Mouse (Mus musculus) liver, postnatal 0 days (tissue): ENCODE results near the gene Agmat. TPM values are rescaled to one million over a fixed set of nuclear protein-coding genes. Genes with fewer than 3 reads are reported as not detected.

Experiments
- ATAC-seq: fragments of 200-750 bp; cut with Nextera tagmentation; 2 replicates; pipeline ENCODE4 v1.8.0; 2017; ENCODE audit warnings: mild to moderate bottlenecking, moderate library complexity
- DNase-seq: peaks from one replicate; pipeline ENCODE4 v3.0.0-alpha.2; 2016
- H3K27ac ChIP-seq: fragments of 300-500 bp; sonication (generic); 2 replicates; pipeline ENCODE4 v1.5.1; 2014; ENCODE audit warnings: antibody characterized with exemption, moderate library complexity, mild to moderate bottlenecking, low read depth
- H3K27me3 ChIP-seq: fragments of 300-500 bp; sonication (generic); 2 replicates; pipeline ENCODE4 v1.6.1; 2014; ENCODE audit warnings: low read length, control low read depth, mixed read lengths; ENCODE audit not compliant: insufficient read depth
- H3K36me3 ChIP-seq: fragments of 300-500 bp; sonication (generic); replicated peaks from 2 replicates; pipeline ENCODE4 v1.6.1; 2014; ENCODE audit warnings: mild to moderate bottlenecking, control low read depth, low read length, moderate library complexity, mixed read lengths; ENCODE audit not compliant: insufficient read depth
- H3K4me1 ChIP-seq: fragments of 300-500 bp; sonication (generic); 2 replicates; pipeline ENCODE4 v1.6.1; 2014; ENCODE audit warnings: antibody characterized with exemption, mild to moderate bottlenecking, control low read depth; ENCODE audit not compliant: insufficient read depth
- H3K4me2 ChIP-seq: fragments of 300-500 bp; sonication (generic); 2 replicates; pipeline ENCODE4 v1.6.1; 2014; ENCODE audit warnings: low read depth, mild to moderate bottlenecking, low read length, moderate library complexity, mixed read lengths
- H3K4me3 ChIP-seq: fragments of 300-500 bp; sonication (generic); 2 replicates; pipeline ENCODE4 v1.5.1; 2014; ENCODE audit warnings: low read depth, low read length
- H3K9ac ChIP-seq: fragments of 300-500 bp; sonication (generic); replicated peaks from 2 replicates; pipeline ENCODE4 v1.6.1; 2014; ENCODE audit warnings: mild to moderate bottlenecking, moderate library complexity
- H3K9me3 ChIP-seq: fragments of 300-500 bp; sonication (generic); 2 replicates; pipeline ENCODE4 v1.6.1; 2016; ENCODE audit warnings: mild to moderate bottlenecking, control low read depth, low read length, mixed read lengths
- CTCF ChIP-seq: sonication (generic); IDR thresholded peaks from 2 replicates; pipeline ENCODE4 v1.5.1; 2016; ENCODE audit warnings: antibody characterized with exemption, low read depth
- EP300 ChIP-seq: IDR thresholded peaks from 2 replicates; pipeline ENCODE4 v1.6.1; 2016; ENCODE audit warnings: antibody characterized with exemption, low read depth, mild to moderate bottlenecking
- WGBS: fragments of 180-500 bp; shearing (Covaris S2); extraction: QIAGEN DNeasy Blood & Tissue Kit; methylation state at CpG from one replicate; pipeline ENCODE4 v1.1.7; 2014; ENCODE audit not compliant: insufficient replicate concordance; 5-methylcytosine and 5-hydroxymethylcytosine counted together
- polyA plus RNA-seq: library from polyadenylated mRNA; unstranded; fragments of >200 nt; fragmentation: Nextera tagmentation; extraction: Ambion mirVana; gene quantifications from 2 replicates; pipeline ENCODE4 v1.2.1, GENCODE M21; 2015

Agmat gene
- polyA plus RNA-seq, 1 experiment from 2014 or later, result 105 TPM

GRCm38 (mm10) chr4:141755375-141755930 lies 9.0 kb downstream of the Agmat start:
- Histone ChIP-seq H3K4me2 (no peak overlapping the region), H3K4me1 (peaks cover 27% of the 10 kb centered on the region), H3K4me3 (no peak overlapping the region), H3K36me3 (peaks cover 8% of the 10 kb centered on the region), H3K9me3 (no peaks in the 10 kb centered on the region), H3K27me3 (no peaks in the 10 kb centered on the region), H3K9ac (no peak overlapping the region), H3K27ac (no peak overlapping the region)
- ATAC-seq, result no peak
- no peak for DNase-seq
- WGBS, result 92% methylated on average over 19 of the region's 19 CpGs
- no peak for TF ChIP-seq CTCF
- no peak for TF ChIP-seq EP300

- H3K36me3 ChIP-seq, result peaks cover 14% of the 10 kb centered on the region
- H3K9ac ChIP-seq, result no peak overlapping the region
- H3K4me1 ChIP-seq, result peaks cover 15% of the 10 kb centered on the region
- no peaks in the 10 kb centered on the region for H3K27me3 ChIP-seq
- 91% methylated on average over 3 of the region's 3 CpGs for WGBS
- H3K9me3 ChIP-seq, result no peaks in the 10 kb centered on the region
- H3K27ac ChIP-seq, result no peak overlapping the region
- DNase-seq, result no peak
- H3K4me2 ChIP-seq, result no peak overlapping the region
- no peak overlapping the region for H3K4me3 ChIP-seq
- TF ChIP-seq CTCF (no peak), EP300 (no peak)
- ATAC-seq, result no peak
Observed at GRCm38 (mm10) chr4:141757124-141757523, 10.7 kb downstream of the Agmat start.

DNA sequence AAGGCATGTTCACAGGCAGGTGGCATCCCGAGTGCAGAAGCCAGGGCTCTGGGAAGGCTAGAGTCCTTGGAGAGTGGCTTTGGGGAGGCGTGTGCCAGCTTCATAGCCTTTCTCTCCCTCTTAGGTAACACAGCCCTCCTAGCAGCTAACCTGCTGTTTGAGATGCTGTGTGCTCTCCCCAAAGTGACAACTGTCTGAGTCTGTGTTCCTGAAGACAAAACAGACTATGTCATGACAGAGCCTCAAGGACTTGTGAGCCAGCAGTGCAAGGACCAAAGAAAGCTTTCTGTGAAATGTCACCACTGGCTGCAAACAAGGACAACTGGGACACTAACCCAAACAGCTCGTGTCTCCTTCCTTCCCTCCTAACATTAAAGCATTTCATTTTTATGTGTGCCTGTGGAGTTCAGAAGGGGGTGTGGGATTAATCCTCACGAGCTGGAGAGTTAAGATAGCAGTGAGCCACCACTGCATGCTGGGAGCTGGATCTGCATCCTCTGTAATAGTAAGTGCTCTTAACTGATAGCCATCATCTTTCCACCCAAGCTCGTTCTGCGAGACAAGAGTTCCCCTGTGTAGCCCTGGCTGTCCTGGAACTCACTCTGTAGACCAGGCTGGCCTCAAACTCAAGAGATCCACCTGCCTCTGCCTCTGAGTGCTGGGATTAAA lies 12.5 kb downstream of the Agmat start:
- Histone ChIP-seq H3K4me3 (no peak overlapping the region), H3K27me3 (no peaks in the 10 kb centered on the region), H3K4me2 (no peak overlapping the region), H3K9me3 (no peaks in the 10 kb centered on the region), H3K4me1 (peaks cover 11% of the 10 kb centered on the region), H3K36me3 (peaks cover 31% of the 10 kb centered on the region), H3K27ac (peak overlapping the region; percentile 65), H3K9ac (no peak overlapping the region)
- peak; percentile 76 for ATAC-seq
- TF ChIP-seq EP300 (peak; percentile 76), CTCF (no peak)
- DNase-seq, result no peak
- WGBS, result 60% methylated on average over 6 of the region's 6 CpGs

DNA sequence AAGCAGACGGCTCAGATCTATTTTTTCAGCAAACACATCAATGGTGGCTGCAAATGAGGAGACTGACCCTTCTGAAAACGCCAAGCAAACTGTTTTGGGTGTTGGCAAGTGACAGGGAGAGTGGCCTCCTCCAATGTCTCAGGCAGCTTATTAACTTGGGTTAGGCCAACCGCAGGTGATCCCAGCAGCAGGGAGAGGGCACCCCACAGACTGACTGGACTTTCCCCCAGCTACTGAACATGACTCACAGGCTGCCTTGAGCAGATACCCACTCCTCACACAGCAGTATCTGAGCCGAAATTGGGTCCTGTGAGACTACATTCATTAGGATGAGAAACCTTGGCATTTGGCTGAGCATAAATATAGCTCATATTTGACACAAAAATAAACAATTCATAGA lies 14.5 kb downstream of the Agmat start:
- TF ChIP-seq CTCF, result no peak
- TF ChIP-seq EP300, result no peak
- Histone ChIP-seq H3K36me3 (peaks cover 46% of the 10 kb centered on the region), H3K9me3 (no peaks in the 10 kb centered on the region), H3K4me3 (no peak overlapping the region), H3K27ac (peak overlapping the region; percentile 3; the same call in 1 of the 2 replicates), H3K4me2 (no peak overlapping the region), H3K9ac (no peak overlapping the region), H3K27me3 (no peaks in the 10 kb centered on the region), H3K4me1 (peaks cover 11% of the 10 kb centered on the region)
- ATAC-seq (no peak), DNase-seq (no peak)
- 83% methylated on average over 4 of the region's 4 CpGs for WGBS

DNA sequence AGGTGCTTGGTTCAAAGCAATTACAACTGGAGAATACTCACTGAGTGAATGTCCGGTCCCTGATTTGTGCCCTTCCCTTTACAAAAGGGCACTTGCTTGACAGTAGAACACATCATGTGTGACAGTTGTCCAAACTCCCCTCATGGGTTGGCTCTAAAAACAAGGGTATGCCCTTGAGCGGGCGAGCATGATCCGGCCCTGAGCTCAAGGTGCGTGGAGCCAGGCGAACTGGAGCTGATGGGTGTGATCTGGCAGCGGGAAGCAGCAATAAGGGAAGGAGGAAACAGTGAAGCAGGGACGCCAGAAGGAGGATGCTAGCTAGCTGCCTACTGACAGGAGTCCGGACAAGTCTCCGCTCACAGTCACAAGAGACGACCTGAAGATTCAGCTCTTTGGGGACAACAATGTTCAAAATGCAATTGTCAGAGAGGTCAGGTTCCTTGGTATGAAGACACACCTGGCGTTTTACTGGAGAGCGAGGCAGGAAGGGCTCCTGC lies 15.7 kb downstream of the Agmat start:
- peaks cover 52% of the 10 kb centered on the region for H3K36me3 ChIP-seq
- TF ChIP-seq EP300, result no peak
- H3K9ac ChIP-seq, result no peak overlapping the region
- peak overlapping the region; percentile 6; the same call in 1 of the 2 replicates for H3K27ac ChIP-seq
- no peak overlapping the region for H3K4me3 ChIP-seq
- no peak overlapping the region for H3K4me2 ChIP-seq
- H3K27me3 ChIP-seq, result no peaks in the 10 kb centered on the region
- WGBS, result 89% methylated on average over 13 of the region's 13 CpGs
- no peaks in the 10 kb centered on the region for H3K9me3 ChIP-seq
- ATAC-seq (no peak), DNase-seq (no peak)
- H3K4me1 ChIP-seq, result peaks cover 21% of the 10 kb centered on the region

- Histone ChIP-seq H3K27ac (no peak overlapping the region), H3K36me3 (peaks cover 51% of the 10 kb centered on the region), H3K4me1 (peaks cover 30% of the 10 kb centered on the region), H3K9me3 (no peaks in the 10 kb centered on the region), H3K27me3 (no peaks in the 10 kb centered on the region), H3K4me3 (no peak overlapping the region), H3K9ac (no peak overlapping the region), H3K4me2 (no peak overlapping the region)
- TF ChIP-seq CTCF (no peak), EP300 (no peak)
- 90% methylated on average over 12 of the region's 12 CpGs for WGBS
- no peak for ATAC-seq
- DNase-seq, result no peak
Observed at GRCm38 (mm10) chr4:141763476-141763875, 17.0 kb downstream of the Agmat start.
